Mouse (Mus musculus): ENCODE data around the gene 2200002J24Rik. TPM values are rescaled to one million over a fixed set of nuclear protein-coding genes. Genes with fewer than 3 reads are reported as not detected.
"Not testable (repeated sequence)": the region's sequence is repeated elsewhere in the genome, so short reads cannot be mapped to it uniquely, and the experiment has no call there.

The 2200002J24Rik gene
- polyA plus RNA-seq, 1 experiment from 2014 or later: not detected

GRCm38 (mm10) chr7:30743617-30744016 lies 44.9 kb downstream of the 2200002J24Rik start, which contains the start of gene Gapdhs:
Gene Gapdhs, minus strand, starts transcription at chr7:30743681.
- H3K4me1 ChIP-seq (ENCODE audit: control insufficient read depth, insufficient read depth, low read length); DNase-seq (ENCODE audit: low spot score); H3K9ac ChIP-seq (ENCODE audit: low read length); H3K9me3 ChIP-seq (replicated peaks; ENCODE audit: control insufficient read depth, low read length); H3K27me3 ChIP-seq (replicated peaks; ENCODE audit: control insufficient read depth, insufficient read depth, low read length); H3K4me3 ChIP-seq (ENCODE audit: low read depth, low read length); H3K27ac ChIP-seq (ENCODE audit: low read depth, low read length); ATAC-seq; H3K4me2 ChIP-seq (ENCODE audit: low read length); H3K36me3 ChIP-seq (ENCODE audit: control insufficient read depth, insufficient read depth, low read length): not testable (repeated sequence)
- no CpG with 5 or more reads among the region's 4 CpGs for WGBS

GRCm38 (mm10) chr7:30744022-30744598 lies 45.4 kb downstream of the 2200002J24Rik start:
- no peaks in the 10 kb centered on the region for H3K4me1 ChIP-seq (ENCODE audit: control insufficient read depth, insufficient read depth, low read length)
- no peaks in the 10 kb centered on the region for H3K27me3 ChIP-seq (replicated peaks; ENCODE audit: control insufficient read depth, insufficient read depth, low read length)
- H3K4me2 ChIP-seq (ENCODE audit: low read length): no peak overlapping the region
- DNase-seq (ENCODE audit: low spot score) (no peak), ATAC-seq (no peak)
- 46% methylated on average over 4 of the region's 4 CpGs for WGBS
- H3K4me3 ChIP-seq (ENCODE audit: low read depth, low read length): no peak overlapping the region
- H3K9ac ChIP-seq (ENCODE audit: low read length): no peak overlapping the region
- H3K27ac ChIP-seq (ENCODE audit: low read depth, low read length): no peak overlapping the region
- no peaks in the 10 kb centered on the region for H3K9me3 ChIP-seq (replicated peaks; ENCODE audit: control insufficient read depth, low read length)
- H3K36me3 ChIP-seq (ENCODE audit: control insufficient read depth, insufficient read depth, low read length): 0 out of 2 replicates have a peak, but pooled peaks cover 5% of the 10 kb centered on the region

- 87% methylated on average over 7 of the region's 7 CpGs for WGBS
- Histone ChIP-seq H3K4me3 (ENCODE audit: low read depth, low read length) (no peak overlapping the region), H3K4me2 (ENCODE audit: low read length) (no peak overlapping the region), H3K36me3 (ENCODE audit: control insufficient read depth, insufficient read depth, low read length) (no peaks in the 10 kb centered on the region), H3K9ac (ENCODE audit: low read length) (no peak overlapping the region), H3K27ac (ENCODE audit: low read depth, low read length) (no peak overlapping the region), H3K9me3 (replicated peaks; ENCODE audit: control insufficient read depth, low read length) (no peaks in the 10 kb centered on the region), H3K4me1 (ENCODE audit: control insufficient read depth, insufficient read depth, low read length) (no peaks in the 10 kb centered on the region), H3K27me3 (replicated peaks; ENCODE audit: control insufficient read depth, insufficient read depth, low read length) (no peaks in the 10 kb centered on the region)
- ATAC-seq (no peak), DNase-seq (ENCODE audit: low spot score) (no peak)
Observed at GRCm38 (mm10) chr7:30747525-30748204, 48.9 kb downstream of the 2200002J24Rik start.

Other genes with a start within 250 kb of the 2200002J24Rik start
- 0.65 and 0.79 TPM in 2 replicates for gene Kirrel2, start 241.2 kb upstream of the 2200002J24Rik start, polyA plus RNA-seq (2014; fragmentation: Nextera tagmentation; extraction: Ambion mirVana)
- gene Nphs1, start 240.6 kb upstream of the 2200002J24Rik start, polyA plus RNA-seq (2014; fragmentation: Nextera tagmentation; extraction: Ambion mirVana): 0.10 TPM in 1 of 2 replicates, not detected in the other
- gene Prodh2, start 205.3 kb upstream of the 2200002J24Rik start, polyA plus RNA-seq (2014; fragmentation: Nextera tagmentation; extraction: Ambion mirVana): not detected in 2 replicates
- gene Arhgap33, start 163.9 kb upstream of the 2200002J24Rik start, polyA plus RNA-seq (2014; fragmentation: Nextera tagmentation; extraction: Ambion mirVana): 63.5 and 98.4 TPM in 2 replicates
- gene Hspb6, start 146.7 kb upstream of the 2200002J24Rik start, polyA plus RNA-seq (2014; fragmentation: Nextera tagmentation; extraction: Ambion mirVana): 8.6 and 10.1 TPM in 2 replicates
- gene Proser3, start 146.6 kb upstream of the 2200002J24Rik start, polyA plus RNA-seq (2014; fragmentation: Nextera tagmentation; extraction: Ambion mirVana): 6.2 and 7.1 TPM in 2 replicates
- gene Lin37, start 139.1 kb upstream of the 2200002J24Rik start, polyA plus RNA-seq (2014; fragmentation: Nextera tagmentation; extraction: Ambion mirVana): 47.6 and 59.0 TPM in 2 replicates
- gene U2af1l4, start 135.6 kb upstream of the 2200002J24Rik start, polyA plus RNA-seq (2014; fragmentation: Nextera tagmentation; extraction: Ambion mirVana): 132 and 135 TPM in 2 replicates
- 7.0 and 10.7 TPM in 2 replicates for gene Gm49396, start 135.6 kb upstream of the 2200002J24Rik start, polyA plus RNA-seq (2014; fragmentation: Nextera tagmentation; extraction: Ambion mirVana)
- gene Psenen, start 135.3 kb upstream of the 2200002J24Rik start, polyA plus RNA-seq (2014; fragmentation: Nextera tagmentation; extraction: Ambion mirVana): 121 and 143 TPM in 2 replicates
- gene Igflr1, start 133.5 kb upstream of the 2200002J24Rik start, polyA plus RNA-seq (2014; fragmentation: Nextera tagmentation; extraction: Ambion mirVana): 1.7 and 6.4 TPM in 2 replicates
- 8.7 and 9.6 TPM in 2 replicates for gene Kmt2b, start 110.2 kb upstream of the 2200002J24Rik start, polyA plus RNA-seq (2014; fragmentation: Nextera tagmentation; extraction: Ambion mirVana)
- 0.12 and 0.34 TPM in 2 replicates for gene Zbtb32, start 100.0 kb upstream of the 2200002J24Rik start, polyA plus RNA-seq (2014; fragmentation: Nextera tagmentation; extraction: Ambion mirVana)
- 0.20 and 0.25 TPM in 2 replicates for gene Upk1a, start 86.1 kb upstream of the 2200002J24Rik start, polyA plus RNA-seq (2014; fragmentation: Nextera tagmentation; extraction: Ambion mirVana)
- 909 and 1,141 TPM in 2 replicates for gene Cox6b1, start 72.8 kb upstream of the 2200002J24Rik start, polyA plus RNA-seq (2014; fragmentation: Nextera tagmentation; extraction: Ambion mirVana)
- gene Etv2, start 63.1 kb upstream of the 2200002J24Rik start, polyA plus RNA-seq (2014; fragmentation: Nextera tagmentation; extraction: Ambion mirVana): not detected in 2 replicates
- 120 and 133 TPM in 2 replicates for gene Rbm42, start 48.6 kb upstream of the 2200002J24Rik start, polyA plus RNA-seq (2014; fragmentation: Nextera tagmentation; extraction: Ambion mirVana)
- gene Haus5, start 33.9 kb upstream of the 2200002J24Rik start, polyA plus RNA-seq (2014; fragmentation: Nextera tagmentation; extraction: Ambion mirVana): 32.9 and 35.8 TPM in 2 replicates
- not detected in 2 replicates for gene Pmis2, start 27.3 kb upstream of the 2200002J24Rik start, polyA plus RNA-seq (2014; fragmentation: Nextera tagmentation; extraction: Ambion mirVana)
- gene Atp4a, start 13.3 kb downstream of the 2200002J24Rik start, polyA plus RNA-seq (2014; fragmentation: Nextera tagmentation; extraction: Ambion mirVana): 0.84 and 1.2 TPM in 2 replicates
- 228 and 286 TPM in 2 replicates for gene Tmem147, start 30.6 kb downstream of the 2200002J24Rik start, polyA plus RNA-seq (2014; fragmentation: Nextera tagmentation; extraction: Ambion mirVana)
- 0.57 and 0.59 TPM in 2 replicates for gene Gapdhs, start 44.8 kb downstream of the 2200002J24Rik start, polyA plus RNA-seq (2014; fragmentation: Nextera tagmentation; extraction: Ambion mirVana)
- 1.3 and 2.0 TPM in 2 replicates for gene Sbsn, start 52.5 kb downstream of the 2200002J24Rik start, polyA plus RNA-seq (2014; fragmentation: Nextera tagmentation; extraction: Ambion mirVana)
- gene Dmkn, start 64.8 kb downstream of the 2200002J24Rik start, polyA plus RNA-seq (2014; fragmentation: Nextera tagmentation; extraction: Ambion mirVana): 0.74 and 0.88 TPM in 2 replicates
- 1.1 TPM in 1 of 2 replicates, not detected in the other for gene Krtdap, start 89.0 kb downstream of the 2200002J24Rik start, polyA plus RNA-seq (2014; fragmentation: Nextera tagmentation; extraction: Ambion mirVana)
- gene Ffar2, start 124.8 kb downstream of the 2200002J24Rik start, polyA plus RNA-seq (2014; fragmentation: Nextera tagmentation; extraction: Ambion mirVana): 0.11 and 0.46 TPM in 2 replicates
- not detected in 2 replicates for gene Ffar3, start 157.3 kb downstream of the 2200002J24Rik start, polyA plus RNA-seq (2014; fragmentation: Nextera tagmentation; extraction: Ambion mirVana)
- gene Ffar1, start 162.6 kb downstream of the 2200002J24Rik start, polyA plus RNA-seq (2014; fragmentation: Nextera tagmentation; extraction: Ambion mirVana): not detected in 2 replicates
- not detected in 2 replicates for gene Cd22, start 181.4 kb downstream of the 2200002J24Rik start, polyA plus RNA-seq (2014; fragmentation: Nextera tagmentation; extraction: Ambion mirVana)
- gene Mag, start 215.9 kb downstream of the 2200002J24Rik start, polyA plus RNA-seq (2014; fragmentation: Nextera tagmentation; extraction: Ambion mirVana): 1.0 and 1.7 TPM in 2 replicates
- gene Hamp2, start 225.8 kb downstream of the 2200002J24Rik start, polyA plus RNA-seq (2014; fragmentation: Nextera tagmentation; extraction: Ambion mirVana): not detected in 2 replicates
- not detected in 2 replicates for gene Hamp, start 245.1 kb downstream of the 2200002J24Rik start, polyA plus RNA-seq (2014; fragmentation: Nextera tagmentation; extraction: Ambion mirVana)